Mouse (Mus musculus) kidney, adult 2 months (tissue): ENCODE measurements around the gene Lekr1. TPM values are rescaled to one million over a fixed set of nuclear protein-coding genes. Genes with fewer than 3 reads are reported as not detected.

Experiments used
- DNase-seq: peaks from one replicate; pipeline ENCODE4 v3.0.0; 2021
- H3K27ac ChIP-seq: fragments of 200-500 bp; 2 replicates; pipeline ENCODE4 v1.5.1; 2012; ENCODE audit warnings: low read depth, low read length, control low read depth, inconsistent platforms; ENCODE audit not compliant: insufficient read depth
- H3K27me3 ChIP-seq: fragments of 200-500 bp; replicated peaks from 2 replicates; pipeline ENCODE4 v1.6.1; 2012; ENCODE audit warnings: mild to moderate bottlenecking, moderate library complexity, low read length, inconsistent platforms; ENCODE audit not compliant: control insufficient read depth, insufficient read depth
- H3K36me3 ChIP-seq: fragments of 200-500 bp; 2 replicates; pipeline ENCODE4 v1.6.1; 2012; ENCODE audit warnings: mild to moderate bottlenecking, moderate library complexity, low read length, inconsistent platforms; ENCODE audit not compliant: control insufficient read depth, insufficient read depth
- H3K4me1 ChIP-seq: fragments of 200-500 bp; 2 replicates; pipeline ENCODE4 v1.6.1; 2011; ENCODE audit warnings: low read length; ENCODE audit not compliant: control insufficient read depth, insufficient read depth
- H3K4me3 ChIP-seq: fragments of 200-500 bp; 2 replicates; pipeline ENCODE4 v1.5.1; 2011; ENCODE audit warnings: mild to moderate bottlenecking, low read depth, low read length, control low read depth; ENCODE audit not compliant: insufficient read depth
- CTCF ChIP-seq: fragments of 200-500 bp; conservative IDR thresholded peaks from 2 replicates; pipeline ENCODE4 v1.5.1; 2011; ENCODE audit warnings: low read depth, mild to moderate bottlenecking, control low read depth, low read length, moderate library complexity, mixed read lengths; ENCODE audit not compliant: insufficient read depth, insufficient read length
- POLR2A ChIP-seq: fragments of 200-500 bp; IDR thresholded peaks from one replicate; pipeline ENCODE4 v1.6.1; 2011; ENCODE audit warnings: low read depth, low read length, control low read depth
- WGBS: fragments of 180-500 bp; shearing (Covaris S2); methylation state at CpG from one replicate; pipeline ENCODE4 v1.1.7; 2018; 5-methylcytosine and 5-hydroxymethylcytosine counted together
- polyA plus RNA-seq: library from polyadenylated mRNA; depleted of rRNA; stranded (reverse); fragments of >200 nt; gene quantifications from 2 replicates; pipeline ENCODE4 v1.2.3, GENCODE M21; 2012

Lekr1 gene
- polyA plus RNA-seq, 1 experiment: 1.7 TPM

DNA sequence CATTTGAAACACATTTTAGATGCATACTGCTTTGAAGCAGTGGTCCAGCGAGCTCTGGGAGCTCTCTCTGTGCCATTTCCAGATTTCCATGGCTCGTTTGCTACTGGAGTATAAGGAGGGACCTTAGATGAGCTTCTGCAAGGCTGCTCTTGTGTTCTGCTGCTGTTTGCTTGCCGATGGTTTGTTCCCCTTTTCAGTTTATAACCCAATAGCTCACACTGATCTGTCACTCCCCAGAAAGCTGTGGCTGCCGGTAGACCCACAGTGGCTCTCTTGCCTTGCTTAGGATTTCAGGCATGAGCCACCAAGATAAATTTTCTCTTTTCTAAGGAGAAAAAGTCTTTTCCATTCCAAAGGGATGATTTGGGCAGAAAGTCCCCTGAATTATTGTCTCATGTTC lies 152.6 kb downstream of the Lekr1 start:
- no peak overlapping the region for H3K27ac ChIP-seq
- H3K4me1 ChIP-seq: no peaks in the 10 kb centered on the region
- no peaks in the 10 kb centered on the region for H3K36me3 ChIP-seq
- 68% methylated on average over 4 of the region's 4 CpGs for WGBS
- TF ChIP-seq CTCF (no peak), POLR2A (no peak)
- no peak for DNase-seq
- no peak overlapping the region for H3K4me3 ChIP-seq
- no peaks in the 10 kb centered on the region for H3K27me3 ChIP-seq

DNA sequence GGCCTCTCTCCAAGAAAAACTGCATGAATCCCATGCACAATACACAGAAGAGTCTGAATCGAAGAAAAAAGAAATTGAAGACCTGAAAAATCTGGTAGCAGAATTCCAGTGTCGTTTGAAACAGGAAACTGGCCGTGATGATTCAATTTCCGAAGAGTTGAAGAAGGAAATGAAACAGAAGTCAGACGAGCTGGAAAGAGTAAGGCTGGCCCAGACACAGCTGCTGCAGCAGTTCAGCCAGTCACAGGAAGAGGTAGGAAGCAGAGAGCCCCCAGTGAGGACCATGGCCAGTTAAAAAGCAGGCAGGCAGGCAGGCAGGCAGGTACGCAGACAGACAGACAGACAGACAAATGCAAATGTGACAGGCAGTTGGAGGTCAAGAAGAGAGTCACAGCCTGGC lies 153.8 kb downstream of the Lekr1 start:
- no peaks in the 10 kb centered on the region for H3K27me3 ChIP-seq
- H3K36me3 ChIP-seq: no peaks in the 10 kb centered on the region
- H3K4me3 ChIP-seq: no peak overlapping the region
- TF ChIP-seq POLR2A (no peak), CTCF (no peak)
- H3K4me1 ChIP-seq: no peaks in the 10 kb centered on the region
- no peak overlapping the region for H3K27ac ChIP-seq
- DNase-seq: no peak
- WGBS: 38% methylated on average over 6 of the region's 6 CpGs

GRCm38 (mm10) chr3:65824886-65825285 lies 158.9 kb downstream of the Lekr1 start:
- Histone ChIP-seq H3K4me1 (no peaks in the 10 kb centered on the region), H3K27me3 (no peaks in the 10 kb centered on the region), H3K27ac (no peak overlapping the region), H3K36me3 (no peaks in the 10 kb centered on the region), H3K4me3 (no peak overlapping the region)
- no peak for DNase-seq
- TF ChIP-seq CTCF (no peak), POLR2A (no peak)
- WGBS: 60% methylated on average over 3 of the region's 3 CpGs

DNA sequence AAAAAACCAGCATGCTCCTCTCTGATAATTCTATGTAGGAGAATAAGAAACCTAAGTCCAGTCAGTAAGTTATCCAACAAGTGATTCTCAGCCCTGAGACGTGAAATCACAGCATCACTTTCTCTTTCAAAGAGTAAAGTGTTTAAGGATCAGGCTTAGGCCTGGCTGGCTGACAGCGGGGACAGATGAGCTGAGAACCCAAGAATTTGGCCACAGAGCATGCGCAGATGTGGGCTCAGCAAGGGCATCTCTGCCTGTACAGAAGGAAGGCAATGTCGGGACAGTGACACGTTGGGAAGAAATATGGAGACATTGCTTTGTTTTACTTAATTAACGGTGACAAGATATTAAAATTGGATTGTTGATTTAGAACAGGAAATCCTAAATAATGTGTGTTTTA lies 160.7 kb downstream of the Lekr1 start:
- TF ChIP-seq CTCF: no peak
- TF ChIP-seq POLR2A: no peak
- no peaks in the 10 kb centered on the region for H3K27me3 ChIP-seq
- DNase-seq: no peak
- no peak overlapping the region for H3K27ac ChIP-seq
- WGBS: 63% methylated on average over 6 of the region's 6 CpGs
- H3K4me1 ChIP-seq: no peaks in the 10 kb centered on the region
- no peaks in the 10 kb centered on the region for H3K36me3 ChIP-seq
- H3K4me3 ChIP-seq: no peak overlapping the region

DNA sequence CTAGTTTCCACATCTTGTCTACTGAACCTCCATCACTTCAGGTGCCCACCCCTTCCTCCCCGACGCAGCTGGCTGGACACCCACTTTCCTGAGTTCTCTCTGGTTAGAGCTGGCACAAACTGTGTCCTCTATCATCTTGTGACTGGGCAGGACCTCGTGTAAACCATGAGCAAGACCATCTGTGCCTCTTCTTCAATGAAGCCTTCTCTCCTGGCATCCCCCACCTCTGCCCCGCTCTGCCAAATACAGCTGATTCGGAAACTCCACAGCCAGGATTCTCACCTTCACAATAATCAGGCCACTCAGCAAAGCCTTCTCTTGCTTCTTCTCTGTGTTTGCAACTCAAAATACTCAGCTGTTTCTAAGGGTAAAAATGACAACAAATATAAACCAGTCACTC lies 161.4 kb downstream of the Lekr1 start:
- no peak for TF ChIP-seq POLR2A
- no peak for TF ChIP-seq CTCF
- no peaks in the 10 kb centered on the region for H3K36me3 ChIP-seq
- no peaks in the 10 kb centered on the region for H3K4me1 ChIP-seq
- no peaks in the 10 kb centered on the region for H3K27me3 ChIP-seq
- no peak for DNase-seq
- no peak overlapping the region for H3K27ac ChIP-seq
- no peak overlapping the region for H3K4me3 ChIP-seq
- WGBS: 74% methylated on average over 5 of the region's 5 CpGs

- 90% methylated on average over 3 of the region's 3 CpGs for WGBS
- no peak overlapping the region for H3K4me3 ChIP-seq
- DNase-seq: no peak
- no peak overlapping the region for H3K27ac ChIP-seq
- no peaks in the 10 kb centered on the region for H3K27me3 ChIP-seq
- no peaks in the 10 kb centered on the region for H3K4me1 ChIP-seq
- H3K36me3 ChIP-seq: no peaks in the 10 kb centered on the region
- TF ChIP-seq POLR2A (no peak), CTCF (no peak)
Observed at GRCm38 (mm10) chr3:65828020-65828419, 162.0 kb downstream of the Lekr1 start.

DNA sequence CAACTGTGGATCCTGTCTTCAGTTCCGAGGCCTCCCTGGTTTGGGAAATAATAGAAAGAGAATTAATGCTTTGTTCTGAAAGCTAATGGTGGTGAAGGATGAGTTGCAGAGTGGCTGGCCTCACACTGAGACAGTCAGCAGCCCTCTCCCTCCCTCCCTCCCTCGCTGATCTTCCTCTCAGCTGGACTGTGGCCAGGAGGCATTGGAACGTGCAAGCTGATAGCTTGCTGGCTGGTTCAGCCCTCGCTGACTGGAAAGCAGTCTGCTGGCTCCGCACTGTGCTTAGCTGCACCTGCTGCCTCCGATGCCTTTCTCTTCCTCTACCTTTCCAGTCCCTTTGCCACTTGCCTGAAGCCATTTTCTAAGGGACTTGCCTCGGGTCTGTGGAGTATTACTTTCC lies 163.2 kb downstream of the Lekr1 start:
- WGBS: 14% methylated on average over 7 of the region's 7 CpGs
- no peak for TF ChIP-seq POLR2A
- no peak for TF ChIP-seq CTCF
- Histone ChIP-seq H3K27ac (no peak overlapping the region), H3K27me3 (no peaks in the 10 kb centered on the region), H3K36me3 (no peaks in the 10 kb centered on the region), H3K4me1 (no peaks in the 10 kb centered on the region), H3K4me3 (no peak overlapping the region)
- DNase-seq: peak; percentile 86
